Mouse (Mus musculus): Measurements from ENCODE around the gene Tedc1. TPM values are rescaled to one million over a fixed set of nuclear protein-coding genes. Genes with fewer than 3 reads are reported as not detected.
A peak's percentile ranks its signal among the peaks of the same experiment; 100 is the strongest.

The Tedc1 gene
- 49.4 and 71.1 TPM in 2 replicates for polyA plus RNA-seq (2015; fragmentation: Nextera tagmentation; extraction: Ambion mirVana)

- DNase-seq (ENCODE audit: low spot score): peak; percentile 100
Measured at GRCm38 (mm10) chr12:113155887-113156539, at the start of gene Tedc1. Tedc1 (plus strand) TSS chr12:113156421.

DNA sequence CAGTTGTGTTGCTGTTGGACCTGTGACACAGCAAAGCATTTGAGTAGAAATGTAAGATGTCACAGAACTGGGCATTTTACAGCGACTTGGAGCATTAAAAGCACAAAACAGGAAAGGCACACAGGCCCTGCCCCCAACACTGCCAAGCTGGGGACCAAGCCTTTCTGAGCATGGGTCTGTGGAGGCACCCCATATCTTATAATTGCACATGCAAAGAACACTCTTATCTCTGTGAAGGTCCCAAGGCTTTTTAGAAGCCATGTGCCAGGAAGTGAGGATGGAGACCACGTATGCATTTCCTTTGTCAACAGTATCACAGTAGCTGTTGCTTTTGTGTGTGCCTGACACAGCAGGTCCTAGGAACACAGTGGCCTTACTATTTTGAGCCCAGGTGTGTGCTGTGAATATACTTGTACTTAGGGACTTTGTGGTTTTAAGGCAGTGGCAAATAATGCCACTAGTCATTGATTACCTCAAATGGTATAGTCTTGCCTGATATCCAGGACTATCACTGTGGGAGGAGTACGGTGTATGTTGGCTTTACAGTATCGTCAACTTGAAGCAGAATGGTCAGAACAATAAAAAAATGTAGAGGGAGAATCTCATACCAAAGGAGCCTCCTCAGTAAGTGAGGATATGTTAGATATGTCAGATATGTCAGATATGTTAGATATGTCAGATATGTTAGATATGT lies 48.6 kb upstream of the Tedc1 start:
- peak; percentile 29 for DNase-seq (ENCODE audit: low spot score)

GRCm38 (mm10) chr12:113108528-113109283 lies 47.5 kb upstream of the Tedc1 start:
- DNase-seq (ENCODE audit: low spot score): no peak

- DNase-seq (ENCODE audit: low spot score): no peak
Measured at GRCm38 (mm10) chr12:113109801-113110200, 46.4 kb upstream of the Tedc1 start.

- DNase-seq (ENCODE audit: low spot score): no peak
Measured at GRCm38 (mm10) chr12:113114141-113114540, 42.1 kb upstream of the Tedc1 start.

DNA sequence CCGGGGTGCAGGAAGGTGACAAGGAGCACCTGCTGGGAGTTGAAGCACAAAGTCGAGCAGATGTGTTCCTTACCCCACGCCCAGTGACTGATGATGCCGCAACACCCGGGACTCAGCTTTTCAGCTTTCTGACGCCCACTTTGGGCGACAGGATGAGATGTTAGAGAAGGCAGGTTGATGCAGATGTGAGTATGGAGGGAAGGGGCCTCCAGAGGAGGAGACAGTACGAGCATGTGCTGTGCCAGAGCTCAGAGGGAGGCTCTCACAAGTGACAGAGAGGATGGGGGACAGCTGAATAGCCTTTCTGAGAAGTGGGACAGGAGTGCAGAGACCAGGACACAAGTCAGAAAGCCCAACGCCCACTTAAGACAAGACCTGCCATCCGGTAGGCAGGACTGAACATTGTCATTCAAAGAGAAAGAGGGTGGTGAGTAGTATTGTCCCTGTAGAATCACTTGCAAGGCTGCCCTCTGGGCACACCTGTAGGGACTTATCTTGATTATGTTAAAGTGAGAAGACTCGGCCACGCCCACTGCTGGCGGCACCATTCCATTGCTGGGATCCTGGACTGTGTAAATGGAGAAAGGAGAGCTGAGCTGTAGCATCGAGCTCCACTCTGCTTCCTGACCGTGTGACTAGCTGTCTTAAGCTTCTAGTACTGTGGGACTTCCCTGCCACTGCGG lies 41.2 kb upstream of the Tedc1 start:
- no peak for DNase-seq (ENCODE audit: low spot score)

DNA sequence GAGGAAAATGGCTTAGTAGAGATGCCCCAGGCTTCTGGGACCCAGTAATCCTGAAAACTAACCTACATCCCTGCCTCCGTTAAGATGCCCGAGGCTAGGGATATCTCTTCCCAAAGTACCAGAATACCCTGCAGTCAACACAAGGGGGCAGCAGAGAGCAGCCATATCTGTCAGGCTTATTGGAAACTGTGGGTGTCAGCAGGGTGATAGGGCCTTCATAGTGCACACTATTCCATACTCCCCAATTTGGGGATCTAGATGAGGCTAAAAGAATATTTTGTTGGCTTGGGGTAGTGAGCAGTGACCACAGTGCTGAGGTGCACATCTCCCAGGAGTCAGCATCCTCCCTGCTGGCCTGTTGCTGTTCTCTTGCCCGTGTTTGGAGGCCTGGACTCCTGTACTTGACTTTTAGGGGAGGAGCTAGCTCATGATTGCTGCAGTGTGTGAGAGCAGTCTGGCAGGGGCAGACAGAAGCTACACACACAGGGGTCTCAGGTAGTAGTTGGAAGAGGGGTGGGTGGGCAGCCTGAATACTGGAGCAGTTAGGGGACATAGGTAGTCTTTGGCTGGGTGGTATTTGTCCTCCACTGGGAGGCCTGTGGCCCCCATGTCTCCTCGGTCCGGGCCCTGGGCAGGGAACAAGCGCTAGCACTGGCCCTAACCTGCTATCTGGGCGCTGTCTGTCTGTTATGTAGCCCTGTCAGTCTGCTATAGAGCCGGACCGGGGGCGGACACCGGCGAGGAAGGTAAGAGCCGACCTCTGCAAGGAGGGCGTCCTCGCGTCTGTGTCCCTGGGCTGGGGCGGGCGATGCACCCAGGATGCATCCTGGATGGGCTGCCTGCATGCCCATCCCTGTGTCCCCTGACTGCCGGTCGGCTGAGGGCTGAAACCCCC lies 36.5 kb upstream of the Tedc1 start:
- peak; percentile 72 for DNase-seq (ENCODE audit: low spot score)

DNA sequence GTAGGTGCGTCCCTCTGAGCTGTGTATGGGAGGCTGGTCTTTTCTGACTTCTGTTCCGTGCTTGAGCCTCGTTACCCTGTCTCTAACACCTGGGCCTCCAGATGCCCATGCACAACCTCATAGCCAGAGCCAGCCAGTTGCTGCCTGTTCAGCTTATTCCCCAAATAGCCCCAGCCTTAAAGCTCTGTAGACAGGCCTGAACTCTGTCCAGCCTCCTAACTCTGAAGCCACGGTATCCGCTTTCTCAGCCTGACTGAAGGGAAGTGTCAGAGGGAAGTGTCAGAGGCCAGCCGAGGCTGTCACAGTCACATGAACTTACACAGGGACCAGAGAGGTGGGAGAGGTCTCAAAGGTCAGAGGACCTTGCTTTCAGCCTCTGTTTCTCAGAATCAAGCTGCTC lies 31.5 kb upstream of the Tedc1 start:
- DNase-seq (ENCODE audit: low spot score): no peak

DNA sequence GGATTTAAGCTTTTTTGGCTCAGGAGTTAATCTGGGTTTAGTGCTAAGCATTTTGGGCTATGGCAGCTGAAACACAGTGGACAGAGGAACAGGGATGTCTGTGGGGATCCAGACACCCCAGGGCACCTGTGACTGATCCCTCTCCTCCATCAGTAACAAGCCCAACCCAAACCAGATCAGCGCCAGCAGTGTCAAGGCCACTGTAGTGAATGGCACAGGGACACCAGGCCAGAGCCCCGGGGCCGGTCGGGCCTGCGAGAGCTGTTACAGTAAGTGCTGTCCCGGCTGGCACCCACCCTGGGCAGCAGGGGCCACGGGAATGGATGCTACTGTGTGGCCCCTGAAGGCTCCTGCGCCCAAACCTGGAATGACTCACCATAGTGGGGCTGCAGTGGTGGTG lies 25.5 kb upstream of the Tedc1 start:
- DNase-seq (ENCODE audit: low spot score): no peak

DNA sequence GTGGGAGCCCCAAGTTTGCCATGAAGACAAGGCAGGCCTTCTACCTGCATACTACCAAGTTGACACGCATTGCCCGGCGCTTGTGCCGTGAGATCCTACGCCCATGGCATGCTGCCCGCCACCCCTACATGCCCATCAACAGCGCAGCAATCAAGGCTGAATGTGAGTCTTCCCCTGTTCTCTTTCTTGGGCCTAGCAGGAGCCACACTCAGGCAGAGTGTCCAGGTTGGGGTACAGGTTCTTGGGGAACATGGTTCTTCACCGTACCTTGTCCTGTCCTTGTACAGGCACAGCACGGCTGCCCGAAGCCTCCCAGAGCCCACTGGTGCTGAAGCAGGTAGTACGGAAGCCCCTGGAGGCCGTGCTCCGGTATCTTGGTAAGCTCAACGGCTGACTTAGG lies 24.6 kb upstream of the Tedc1 start:
- DNase-seq (ENCODE audit: low spot score): no peak

- DNase-seq (ENCODE audit: low spot score): no peak
Measured at GRCm38 (mm10) chr12:113132567-113132966, 23.7 kb upstream of the Tedc1 start.

- DNase-seq (ENCODE audit: low spot score): no peak
Measured at GRCm38 (mm10) chr12:113133260-113133659, 23.0 kb upstream of the Tedc1 start.

DNA sequence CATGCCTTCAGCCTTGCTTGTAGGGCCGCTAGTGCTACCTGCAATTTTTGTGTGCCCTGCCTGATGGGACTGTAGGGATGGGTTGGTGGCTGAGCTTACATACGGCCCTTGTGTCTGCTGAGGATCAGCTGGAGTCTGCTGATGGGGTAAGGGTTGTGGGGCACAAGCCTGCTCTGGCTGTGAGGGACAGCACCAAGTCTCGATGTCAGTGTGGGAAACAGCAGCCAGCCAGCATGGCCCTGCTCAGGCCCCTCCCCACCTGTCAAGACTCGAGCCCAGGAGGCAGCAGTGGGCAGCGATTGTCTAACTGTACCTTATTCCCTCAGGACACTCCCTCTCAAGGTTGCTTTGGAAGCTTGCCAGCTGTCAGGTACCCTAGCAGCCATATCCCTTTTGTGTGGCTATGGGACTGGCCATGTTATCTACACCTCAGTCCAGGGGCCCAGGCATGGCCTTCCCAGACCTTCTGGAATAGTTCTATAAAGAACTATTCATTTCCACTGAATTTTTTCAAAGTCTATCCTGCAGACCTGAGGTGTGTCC lies 22.3 kb upstream of the Tedc1 start:
- DNase-seq (ENCODE audit: low spot score): no peak

DNA sequence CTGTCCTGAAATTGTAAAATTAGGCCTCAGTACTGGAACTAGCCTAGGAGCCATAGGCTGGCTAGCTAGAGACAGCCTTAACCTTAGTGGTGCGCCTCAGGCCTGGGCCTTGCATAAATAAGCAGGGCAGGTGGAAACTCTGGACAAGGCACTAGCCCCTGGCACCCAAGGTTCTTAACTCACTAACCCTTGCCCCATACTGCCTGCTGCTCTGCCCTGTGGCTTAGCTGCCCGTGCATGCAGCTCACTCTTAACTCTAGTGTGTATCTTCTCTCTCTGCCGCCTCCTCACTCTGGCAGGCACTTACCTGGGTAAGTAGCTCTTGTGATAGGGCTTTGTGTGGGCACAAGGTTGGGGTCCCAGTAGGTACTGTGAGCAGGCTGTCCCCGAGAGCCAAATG lies 21.7 kb upstream of the Tedc1 start:
- DNase-seq (ENCODE audit: low spot score): no peak

DNA sequence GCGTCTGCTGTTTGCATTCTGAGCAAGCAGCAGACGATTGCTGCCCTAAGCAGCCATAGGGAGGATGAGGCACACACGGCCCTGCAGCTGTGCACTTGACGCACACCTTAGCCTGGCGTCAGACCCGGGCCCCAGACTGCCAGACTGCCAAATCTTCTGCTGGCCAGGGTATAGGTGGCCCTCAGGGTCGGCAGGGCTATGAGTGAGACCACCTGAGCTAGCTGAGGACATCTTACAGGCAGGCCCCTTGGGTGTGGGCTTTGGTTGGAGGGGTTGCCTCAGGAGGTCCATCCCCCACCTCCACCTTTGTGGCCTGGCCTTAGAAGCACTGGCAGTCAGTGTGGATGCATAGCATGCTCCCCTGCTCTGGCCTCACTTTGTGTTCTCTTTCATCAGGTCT lies 20.8 kb upstream of the Tedc1 start:
- DNase-seq (ENCODE audit: low spot score): no peak

DNA sequence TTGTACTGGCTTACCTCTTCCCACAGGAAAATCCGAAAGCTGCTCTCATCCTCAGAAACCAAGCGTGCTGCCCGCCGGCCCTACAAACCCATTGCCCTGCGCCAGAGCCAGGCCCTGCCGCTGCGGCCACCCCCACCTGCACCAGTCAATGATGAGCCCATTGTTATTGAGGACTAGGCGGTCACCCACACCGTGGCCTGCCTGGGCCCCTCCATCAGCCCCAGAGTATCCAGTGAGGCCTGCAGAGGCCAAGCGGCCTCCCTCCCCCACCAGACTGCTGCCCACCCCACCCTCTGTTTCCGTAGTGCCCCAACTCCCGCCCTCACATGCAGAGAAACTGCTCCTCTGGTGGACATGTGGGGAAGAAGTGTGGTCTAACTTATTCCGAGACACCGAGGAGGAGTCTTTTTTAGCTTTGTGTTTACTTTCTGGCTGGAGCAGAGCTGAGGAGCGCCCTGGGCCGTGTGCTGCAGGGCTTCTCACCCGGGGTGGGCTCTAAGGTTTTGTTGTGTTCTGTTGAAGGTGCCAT lies 19.7 kb upstream of the Tedc1 start:
- DNase-seq (ENCODE audit: low spot score): no peak

DNA sequence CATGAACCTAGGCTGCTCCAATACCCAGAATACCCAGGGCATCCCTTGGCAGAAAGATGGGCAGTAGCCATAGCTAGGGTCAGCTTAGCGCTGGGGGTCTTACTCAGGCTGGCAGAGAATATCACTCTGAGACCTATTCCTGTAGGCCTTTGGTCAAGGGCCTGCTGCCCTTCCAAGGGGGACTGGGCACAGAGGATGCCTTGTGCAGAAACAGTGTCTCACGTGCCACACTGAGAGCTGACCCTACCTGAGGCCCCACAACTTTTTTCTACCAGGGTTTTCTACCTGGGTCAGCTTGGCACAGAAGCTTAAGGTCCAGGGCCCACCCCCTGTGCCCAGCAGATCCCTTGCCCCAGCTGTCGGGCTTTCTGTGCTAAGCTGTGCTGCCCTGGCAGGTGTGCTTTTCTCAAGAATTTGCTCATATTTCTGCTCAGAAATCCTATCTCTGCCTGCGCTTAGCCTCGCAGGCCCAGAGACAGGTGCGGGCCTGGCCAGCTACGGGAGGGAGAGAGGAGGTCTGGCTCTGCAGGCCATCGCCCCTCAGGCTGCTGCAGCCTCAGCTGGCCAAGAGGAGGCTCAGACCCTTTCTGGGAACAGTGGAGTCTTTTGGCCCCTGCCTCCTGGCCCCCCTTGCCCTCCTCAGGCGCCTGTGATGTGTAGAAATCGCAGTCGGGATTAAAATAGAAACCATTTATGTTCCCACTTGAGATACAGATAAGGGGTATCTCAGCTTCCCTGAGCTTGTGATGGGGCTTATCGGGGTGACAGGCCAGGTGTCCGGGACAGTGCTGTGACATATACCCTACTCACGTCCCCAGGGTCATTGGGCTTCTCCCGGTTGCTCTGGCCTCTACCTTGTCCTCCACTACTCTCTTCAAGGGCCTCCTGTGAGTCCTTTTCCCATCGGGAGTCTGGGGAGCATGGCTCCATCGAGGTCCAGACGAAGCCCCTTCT lies 18.7 kb upstream of the Tedc1 start:
- DNase-seq (ENCODE audit: low spot score): no peak

DNA sequence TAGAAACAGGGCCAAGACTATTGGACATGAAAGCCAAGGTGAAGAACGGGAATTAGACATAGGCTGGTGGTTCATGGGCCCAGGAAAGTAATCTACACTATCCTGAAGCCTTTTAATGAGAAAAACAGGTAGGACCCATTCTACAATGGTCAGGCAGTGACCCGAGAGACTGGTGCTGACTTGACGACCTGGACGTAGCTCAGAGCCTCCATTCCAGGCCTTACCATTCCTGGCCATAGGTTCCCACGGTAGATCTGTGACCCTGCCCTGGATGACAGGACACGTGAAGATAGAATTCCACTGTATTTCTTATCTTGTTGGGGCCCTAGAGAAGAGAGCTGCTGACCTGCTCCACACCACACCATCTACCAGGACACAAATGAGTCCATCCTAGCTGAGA lies 17.9 kb upstream of the Tedc1 start:
- DNase-seq (ENCODE audit: low spot score): no peak

Data from thymus, postnatal 0 days (tissue).